Mouse (Mus musculus) CH12.LX (cell line): ENCODE results near the gene Fam129c. TPM values are rescaled to one million over a fixed set of nuclear protein-coding genes. Genes with fewer than 3 reads are reported as not detected.
A peak's percentile ranks its signal among the peaks of the same experiment; 100 is the strongest.

Source experiments
- DNase-seq: peaks from one replicate; pipeline ENCODE4 v3.0.0-alpha.2; 2013; ENCODE audit errors: extremely low read depth
- H3K27ac ChIP-seq: 2 replicates; pipeline ENCODE4 v1.5.1; 2012; ENCODE audit warnings: low read depth, mild to moderate bottlenecking, control low read depth, moderate library complexity; ENCODE audit not compliant: insufficient read depth
- H3K27me3 ChIP-seq: replicated peaks from 2 replicates; pipeline ENCODE3; 2012; ENCODE audit warnings: inconsistent platforms
- H3K36me3 ChIP-seq, 2 experiments: replicated peaks in 1 of 2; 2 replicates each; pipeline versions ENCODE3 to v1.6.1; 2012; ENCODE audit warnings: inconsistent platforms in 1 of 2, low read length in 1 of 2, mild to moderate bottlenecking in 1 of 2, mixed read lengths in 1 of 2, moderate library complexity in 1 of 2; ENCODE audit not compliant: control insufficient read depth in 1 of 2, insufficient read depth in 1 of 2
- H3K4me1 ChIP-seq, 2 experiments: 2 replicates each; pipeline ENCODE4 v1.6.1; 2012; ENCODE audit warnings: inconsistent platforms in 1 of 2, moderate library complexity in 1 of 2; ENCODE audit not compliant: insufficient read depth in 2 of 2, control insufficient read depth in 1 of 2
- H3K4me2 ChIP-seq: 2 replicates; pipeline ENCODE4 v1.6.1; 2012; ENCODE audit warnings: low read depth, mild to moderate bottlenecking, control low read depth; ENCODE audit not compliant: poor library complexity, insufficient read depth, severe bottlenecking
- H3K4me3 ChIP-seq, 3 experiments: fragments of 150-350 bp in 1 of 3; sonication (generic) in 1 of 3; replicated peaks in 1 of 3; 2 replicates each; pipeline versions ENCODE3 to v1.5.1; 2011 to 2012; ENCODE audit warnings: low read depth in 2 of 3, low read length in 2 of 3, mild to moderate bottlenecking in 2 of 3, moderate library complexity in 2 of 3, control low read depth in 1 of 3, improper control_type of control experiment in 1 of 3, inconsistent platforms in 1 of 3, mixed read lengths in 1 of 3; ENCODE audit not compliant: poor library complexity in 1 of 3
- H3K79me2 ChIP-seq: replicated peaks from 2 replicates; pipeline ENCODE4 v1.6.1; 2012; ENCODE audit warnings: mild to moderate bottlenecking, moderate library complexity; ENCODE audit not compliant: control insufficient read depth, poor library complexity, insufficient read depth, severe bottlenecking; ENCODE audit errors: extremely low read depth
- H3K9ac ChIP-seq: 2 replicates; pipeline ENCODE4 v1.6.1; 2012; ENCODE audit warnings: low read depth, mild to moderate bottlenecking, control low read depth, moderate library complexity; ENCODE audit not compliant: insufficient read depth
- H3K9me3 ChIP-seq: replicated peaks from 2 replicates; pipeline ENCODE3; 2012; ENCODE audit warnings: low read length, inconsistent platforms, mixed read lengths
- CHD1 ChIP-seq: IDR thresholded peaks from 2 replicates; pipeline ENCODE4 v1.6.1; 2012; ENCODE audit warnings: low read depth, low read length, improper control_type of control experiment, inconsistent platforms
- CHD2 ChIP-seq: IDR thresholded peaks from 2 replicates; pipeline ENCODE4 v1.6.1; 2011; ENCODE audit warnings: low read length, improper control_type of control experiment
- CTCF ChIP-seq, 2 experiments: IDR thresholded peaks in 1 of 2; conservative IDR thresholded peaks in 1 of 2; 2 replicates each; pipeline ENCODE4 v1.5.1; 2011 to 2012; ENCODE audit warnings: low read depth in 2 of 2, low read length in 2 of 2, improper control_type of control experiment in 1 of 2, inconsistent platforms in 1 of 2, mild to moderate bottlenecking in 1 of 2, moderate library complexity in 1 of 2
- E2F4 ChIP-seq: IDR thresholded peaks from 2 replicates; pipeline ENCODE4 v1.6.1; 2011; ENCODE audit warnings: low read depth, low read length, improper control_type of control experiment; ENCODE audit not compliant: insufficient replicate concordance
- ELF1 ChIP-seq: IDR thresholded peaks from 2 replicates; pipeline ENCODE4 v1.6.1; 2014; ENCODE audit warnings: low read depth, mild to moderate bottlenecking, inconsistent platforms, low read length, improper control_type of control experiment
- GABPA ChIP-seq: IDR thresholded peaks from 2 replicates; pipeline ENCODE4 v1.6.1; 2012; ENCODE audit warnings: low read depth, low read length, improper control_type of control experiment, inconsistent platforms; ENCODE audit not compliant: insufficient replicate concordance
- HCFC1 ChIP-seq: IDR thresholded peaks from 2 replicates; pipeline ENCODE4 v1.6.1; 2012; ENCODE audit warnings: low read depth, mild to moderate bottlenecking, inconsistent platforms, low read length, improper control_type of control experiment
- IRF4 ChIP-seq: IDR thresholded peaks from 2 replicates; pipeline ENCODE4 v1.6.1; 2014; ENCODE audit warnings: low read depth, mild to moderate bottlenecking, inconsistent platforms, low read length, improper control_type of control experiment
- JUN ChIP-seq: IDR thresholded peaks from 2 replicates; pipeline ENCODE4 v1.6.1; 2011; ENCODE audit warnings: low read depth, mild to moderate bottlenecking, low read length, improper control_type of control experiment, moderate library complexity; ENCODE audit not compliant: insufficient read depth
- KAT2A ChIP-seq: IDR thresholded peaks from 2 replicates; pipeline ENCODE4 v1.6.1; 2012; ENCODE audit warnings: low read length, improper control_type of control experiment, inconsistent platforms; ENCODE audit not compliant: insufficient replicate concordance
- MAFK ChIP-seq: IDR thresholded peaks from 2 replicates; pipeline ENCODE4 v1.6.1; 2011; ENCODE audit warnings: low read length, improper control_type of control experiment; ENCODE audit not compliant: insufficient replicate concordance
- MEF2A ChIP-seq: IDR thresholded peaks from 2 replicates; pipeline ENCODE4 v1.6.1; 2014; ENCODE audit warnings: low read depth, mild to moderate bottlenecking, inconsistent platforms, low read length, improper control_type of control experiment, borderline replicate concordance
- MXI1 ChIP-seq: IDR thresholded peaks from 2 replicates; pipeline ENCODE4 v1.6.1; 2011; ENCODE audit warnings: mild to moderate bottlenecking, low read depth, low read length, improper control_type of control experiment
- MYC ChIP-seq: IDR thresholded peaks from 2 replicates; pipeline ENCODE4 v1.6.1; 2011; ENCODE audit warnings: low read depth, mild to moderate bottlenecking, improper control_type of control experiment, low read length
- NELFE ChIP-seq: IDR thresholded peaks from 2 replicates; pipeline ENCODE4 v1.6.1; 2011; ENCODE audit warnings: low read depth, low read length, improper control_type of control experiment
- NRF1 ChIP-seq: IDR thresholded peaks from 2 replicates; pipeline ENCODE4 v1.6.1; 2014; ENCODE audit warnings: low read depth, mild to moderate bottlenecking, inconsistent platforms, low read length, improper control_type of control experiment, moderate library complexity
- PAX5 ChIP-seq: IDR thresholded peaks from 2 replicates; pipeline ENCODE4 v1.6.1; 2012; ENCODE audit warnings: low read length, inconsistent platforms, mixed read lengths
- POLR2A ChIP-seq: IDR thresholded peaks from 2 replicates; pipeline ENCODE4 v1.6.1; 2011; ENCODE audit warnings: low read depth, mild to moderate bottlenecking, improper control_type of control experiment, low read length
- RAD21 ChIP-seq: IDR thresholded peaks from 2 replicates; pipeline ENCODE4 v1.6.1; 2011; ENCODE audit warnings: low read depth, mild to moderate bottlenecking, low read length, improper control_type of control experiment, moderate library complexity
- RCOR1 ChIP-seq: conservative IDR thresholded peaks from 2 replicates; pipeline ENCODE4 v1.6.1; 2012; ENCODE audit warnings: low read depth, mild to moderate bottlenecking, inconsistent platforms, low read length, improper control_type of control experiment
- SIN3A ChIP-seq: IDR thresholded peaks from 2 replicates; pipeline ENCODE4 v1.6.1; 2012; ENCODE audit warnings: low read length, improper control_type of control experiment, inconsistent platforms
- SMC3 ChIP-seq: IDR thresholded peaks from 2 replicates; pipeline ENCODE4 v1.6.1; 2011; ENCODE audit warnings: low read depth, low read length, improper control_type of control experiment
- TBP ChIP-seq: conservative IDR thresholded peaks from 2 replicates; pipeline ENCODE4 v1.6.1; 2011; ENCODE audit warnings: low read depth, low read length, improper control_type of control experiment
- TCF12 ChIP-seq: IDR thresholded peaks from 2 replicates; pipeline ENCODE4 v1.6.1; 2014; ENCODE audit warnings: low read depth, mild to moderate bottlenecking, inconsistent platforms, low read length, improper control_type of control experiment
- UBTF ChIP-seq: IDR thresholded peaks from 2 replicates; pipeline ENCODE4 v1.6.1; 2012; ENCODE audit warnings: low read depth, mild to moderate bottlenecking, inconsistent platforms, low read length, improper control_type of control experiment, moderate library complexity
- USF1 ChIP-seq: IDR thresholded peaks from 2 replicates; pipeline ENCODE4 v1.6.1; 2014; ENCODE audit warnings: low read depth, mild to moderate bottlenecking, inconsistent platforms, low read length, improper control_type of control experiment
- ZC3H11A ChIP-seq: IDR thresholded peaks from 2 replicates; pipeline ENCODE4 v1.6.1; 2012; ENCODE audit warnings: low read depth, mild to moderate bottlenecking, inconsistent platforms, low read length, improper control_type of control experiment
- ZMIZ1 ChIP-seq: IDR thresholded peaks from 2 replicates; pipeline ENCODE4 v1.6.1; 2012; ENCODE audit warnings: low read depth, mild to moderate bottlenecking, inconsistent platforms, low read length, improper control_type of control experiment
- ZNF384 ChIP-seq: IDR thresholded peaks from 2 replicates; pipeline ENCODE4 v1.6.1; 2012; ENCODE audit warnings: low read depth, low read length, improper control_type of control experiment, inconsistent platforms
- dilution Hi-C: fragments of 300-500 bp; cut with MboI; formaldehyde crosslinking; loops from 2 replicates; pipeline ENCODE4 v1.14.3; 2020; ENCODE audit warnings: low sequenced_read_pairs; ENCODE audit not compliant: extremely low pct_unique_long_range_greater_than_20kb, extremely low pct_ligation_motif_present
- in situ Hi-C: fragments of 300-500 bp; cut with MboI; formaldehyde crosslinking; loops from 3 replicates; pipeline ENCODE4 v1.14.3; 2019; ENCODE audit warnings: low sequenced_read_pairs, low pct_ligation_motif_present, low pct_unique_long_range_greater_than_20kb, mixed read lengths
- polyA plus RNA-seq: library from polyadenylated mRNA; unstranded; fragments of >175 nt; gene quantifications from 2 replicates; pipeline ENCODE4 v1.2.1, GENCODE M21; 2012; ENCODE audit warnings: low read depth; ENCODE audit not compliant: insufficient read length
- total RNA-seq, 2 experiments: library from RNA; depleted of rRNA; stranded (reverse); fragments of 300-350 nt in 1 of 2; fragments of >200 nt in 1 of 2; gene quantifications; 2 replicates each; pipeline ENCODE4 v1.2.3; 2012 to 2014

Fam129c gene
- total and polyA plus RNA-seq, 3 experiments = 89.2 to 98.6 (median 95.2) TPM

GRCm38 (mm10) chr8:71569366-71570290 is 27.8 kb upstream of the Fam129c start:
- Histone ChIP-seq H3K9ac (no peak overlapping the region), H3K36me3 (no peaks in the 10 kb centered on the region), H3K27me3 (peaks cover 3% of the 10 kb centered on the region), H3K4me2 (no peak overlapping the region), H3K79me2 (no peaks in the 10 kb centered on the region), H3K4me3 (peak overlapping the region in 1 of 3 experiments; percentile 56), H3K9me3 (peaks cover 7% of the 10 kb centered on the region), H3K4me1 (peaks cover 10 to 13% of the 10 kb centered on the region in 2 experiments), H3K27ac (no peak overlapping the region)
- dilution Hi-C loops (no loop called here), in situ Hi-C loops (no loop called here)
- no peak for TF ChIP-seq GABPA
- TF ChIP-seq RCOR1 = no peak
- no peak for TF ChIP-seq CHD2
- no peak for TF ChIP-seq ZNF384
- TF ChIP-seq CTCF (conservative IDR thresholded peaks at IDR 0.05 in 1 of 2, IDR thresholded peaks at IDR 0.05 in 1 of 2; ENCODE audit: low read depth in 2 of 2, low read length in 2 of 2) = no peak
- TF ChIP-seq MAFK = no peak
- no peak for TF ChIP-seq CHD1
- TF ChIP-seq SIN3A = no peak
- TF ChIP-seq NELFE = no peak
- no peak for DNase-seq

DNA sequence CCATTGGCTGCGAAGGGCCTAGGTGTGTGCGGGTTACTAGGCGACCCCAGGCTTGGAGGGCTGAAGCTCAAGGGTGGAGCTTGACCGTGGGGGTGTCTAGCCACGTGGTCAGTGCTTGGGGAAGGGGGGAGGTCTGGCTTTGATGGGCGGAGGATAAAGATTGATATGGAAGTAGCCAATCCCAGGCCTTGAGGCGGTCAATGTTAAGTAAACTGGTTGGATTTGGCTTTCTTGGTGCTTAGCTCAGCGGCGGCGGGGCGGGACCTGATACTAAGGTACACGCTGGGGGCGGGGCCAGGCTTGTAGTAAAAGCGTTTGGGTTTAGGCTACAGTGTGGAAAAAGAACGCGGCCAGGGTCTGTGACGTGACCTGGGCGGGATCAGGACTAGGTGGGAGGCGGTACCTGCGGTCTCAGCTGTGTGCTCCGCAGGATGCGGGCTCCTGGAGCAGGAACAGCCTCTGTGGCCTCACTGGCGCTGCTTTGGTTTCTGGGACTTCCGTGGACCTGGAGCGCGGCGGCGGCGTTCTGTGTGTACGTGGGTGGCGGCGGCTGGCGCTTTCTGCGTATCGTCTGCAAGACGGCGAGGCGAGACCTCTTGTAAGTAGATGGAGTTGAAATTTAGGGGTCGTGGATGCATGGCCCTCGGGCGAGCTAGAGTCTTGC is 27.0 kb upstream of the Fam129c start:
- H3K36me3 ChIP-seq = no peaks in the 10 kb centered on the region
- in situ Hi-C loops (no loop called here), dilution Hi-C loops (no loop called here)
- peak overlapping the region; percentile 46 to 56 (median 55) for H3K4me3 ChIP-seq
- no peaks in the 10 kb centered on the region for H3K79me2 ChIP-seq
- H3K9ac ChIP-seq = peak overlapping the region; percentile 10
- H3K27me3 ChIP-seq = peaks cover 3% of the 10 kb centered on the region
- H3K4me1 ChIP-seq = peaks cover 10 to 13% of the 10 kb centered on the region in 2 experiments
- DNase-seq = peak; percentile 82
- no peak overlapping the region for H3K27ac ChIP-seq
- H3K4me2 ChIP-seq = peak overlapping the region; percentile 52
- H3K9me3 ChIP-seq = peaks cover 1% of the 10 kb centered on the region
- TF ChIP-seq SIN3A = no peak
- no peak for TF ChIP-seq ZMIZ1
- no peak for TF ChIP-seq HCFC1
- no peak for TF ChIP-seq UBTF
- no peak for TF ChIP-seq ZC3H11A
- no peak for TF ChIP-seq TBP
- TF ChIP-seq RCOR1 = no peak
- TF ChIP-seq MXI1 = peak; percentile 53; the same call in 1 of the 2 replicates
- no peak for TF ChIP-seq E2F4
- TF ChIP-seq ELF1 = no peak
- no peak for TF ChIP-seq KAT2A
- no peak for TF ChIP-seq NRF1
- no peak for TF ChIP-seq MAFK
- no peak for TF ChIP-seq MEF2A
- TF ChIP-seq ZNF384 = no peak
- TF ChIP-seq PAX5 = no peak
- no peak for TF ChIP-seq NELFE
- TF ChIP-seq IRF4 = 0 out of 2 replicates have a peak, but pooled peaks have one; percentile 39
- TF ChIP-seq SMC3 = no peak
- no peak for TF ChIP-seq JUN
- TF ChIP-seq CHD1 = no peak
- peak; percentile 54 for TF ChIP-seq USF1
- TF ChIP-seq RAD21 = no peak
- no peak for TF ChIP-seq GABPA
- TF ChIP-seq MYC = peak; percentile 30; the same call in 1 of the 2 replicates
- peak; percentile 45; the same call in 1 of the 2 replicates for TF ChIP-seq POLR2A
- peak; percentile 15; the same call in 1 of the 2 replicates for TF ChIP-seq TCF12
